Mouse (Mus musculus): Measurements from ENCODE around the gene Hs3st3a1. TPM values are rescaled to one million over a fixed set of nuclear protein-coding genes. Genes with fewer than 3 reads are reported as not detected.

Gene Hs3st3a1
- polyA plus RNA-seq (2017; shearing (Covaris generic)) = not detected

GRCm38 (mm10) chr11:64434611-64435545, at the start of gene Hs3st3a1:
TSS of gene Hs3st3a1 (plus strand) at chr11:64435332.
- ATAC-seq = no peak

GRCm38 (mm10) chr11:64386333-64386732, 48.8 kb upstream of the Hs3st3a1 start:
- no peak for ATAC-seq

- ATAC-seq = no peak
Measured at GRCm38 (mm10) chr11:64396331-64396881, 38.7 kb upstream of the Hs3st3a1 start.

DNA sequence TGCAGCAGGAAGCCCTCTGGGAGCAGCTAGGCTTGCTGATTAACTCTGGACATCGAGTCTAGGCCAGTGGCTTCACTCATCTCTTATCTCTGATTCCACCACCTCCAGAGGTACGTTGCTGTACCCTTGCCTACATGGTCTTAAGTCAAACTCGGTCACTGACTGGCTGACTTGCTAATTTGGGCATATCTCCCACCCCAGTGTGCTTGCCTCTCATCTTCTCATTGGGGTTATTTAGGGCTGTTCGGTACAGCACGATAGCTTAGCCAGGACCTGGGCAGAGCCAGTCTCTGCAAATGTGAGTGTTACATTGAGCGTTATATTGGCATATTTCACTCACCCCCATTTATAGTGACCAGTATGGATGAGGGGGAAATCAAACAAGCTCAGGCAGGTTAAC, 38.2 kb upstream of the Hs3st3a1 start:
- ATAC-seq = no peak

GRCm38 (mm10) chr11:64397612-64398011, 37.5 kb upstream of the Hs3st3a1 start:
- ATAC-seq = no peak

DNA sequence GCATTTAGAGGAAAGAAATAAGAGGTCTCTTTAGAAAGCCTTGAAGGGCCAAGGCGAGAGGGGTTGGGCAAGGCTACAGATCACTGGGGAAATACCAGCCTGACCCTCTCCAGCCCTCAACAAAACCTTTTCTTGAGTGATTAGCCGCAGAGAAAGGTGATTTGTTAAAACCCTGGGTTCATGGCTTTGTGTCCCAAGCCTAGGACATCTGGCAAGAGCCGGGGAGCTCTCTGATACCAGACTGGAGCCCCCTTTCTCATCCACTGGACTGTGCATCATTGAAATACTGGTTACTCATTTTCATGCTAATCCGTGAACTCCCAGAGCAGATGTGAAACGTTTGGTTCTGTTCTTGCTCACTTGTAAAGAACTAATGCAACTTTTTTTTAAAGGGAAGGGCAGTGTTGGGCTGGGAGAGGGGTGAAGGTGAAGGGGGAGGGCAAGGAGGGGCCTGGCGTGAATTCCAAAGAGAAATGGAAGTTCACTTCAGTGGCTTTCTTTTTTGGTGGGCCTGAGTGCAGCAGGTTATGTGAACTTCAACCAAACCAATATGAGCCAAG, 34.5 kb upstream of the Hs3st3a1 start:
- ATAC-seq = no peak

GRCm38 (mm10) chr11:64418969-64419368, 16.2 kb upstream of the Hs3st3a1 start:
- no peak for ATAC-seq

DNA sequence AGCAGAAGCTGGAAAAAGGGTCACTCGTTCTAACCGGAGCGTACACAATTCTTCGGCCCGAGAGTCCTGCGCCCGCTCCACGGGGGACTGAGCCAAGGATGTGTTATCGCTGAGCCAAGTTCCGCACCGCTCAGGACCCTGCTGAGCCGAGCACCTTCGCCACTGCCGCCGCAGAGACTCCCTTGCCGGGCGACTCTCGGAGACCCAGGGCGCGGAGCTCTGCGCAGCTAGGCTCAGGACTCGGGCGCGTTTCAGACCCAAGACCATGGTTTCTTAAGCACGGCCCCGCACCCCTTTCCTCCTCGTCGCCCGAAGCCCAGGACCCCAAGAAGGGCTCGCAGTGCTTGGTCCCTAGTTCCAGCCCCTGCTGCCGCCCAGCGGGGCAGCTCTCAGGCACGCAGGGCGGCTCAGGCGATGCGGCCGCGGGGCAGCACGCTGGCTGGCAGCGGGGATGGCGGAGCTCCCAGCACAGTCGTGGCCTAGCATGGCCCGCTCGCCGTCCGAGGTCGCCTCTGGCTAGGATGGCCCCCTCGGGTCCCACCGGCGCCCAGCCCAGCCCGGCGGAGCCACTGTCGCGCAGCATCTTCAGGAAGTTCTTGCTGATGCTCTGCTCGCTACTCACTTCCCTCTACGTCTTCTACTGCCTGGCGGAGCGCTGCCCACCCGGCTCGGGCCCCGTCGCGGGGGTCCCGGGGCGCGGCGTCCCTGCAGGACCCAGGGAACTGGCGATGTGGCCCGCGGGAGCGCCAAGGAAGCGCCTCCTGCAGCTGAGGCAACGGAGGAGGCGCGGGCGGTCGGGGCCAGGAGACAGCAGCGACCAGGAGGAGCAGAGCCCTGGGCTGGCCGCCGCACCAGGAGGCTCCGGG, 647 bp downstream of the Hs3st3a1 start:
- no peak for ATAC-seq

- ATAC-seq = no peak
Measured at GRCm38 (mm10) chr11:64436412-64436727, 1.2 kb downstream of the Hs3st3a1 start, which contains the start of gene F930015N05Rik. TSS of gene F930015N05Rik (minus strand) at chr11:64436653.

GRCm38 (mm10) chr11:64436791-64437298, 1.7 kb downstream of the Hs3st3a1 start:
- no peak for ATAC-seq

- no peak for ATAC-seq
Measured at GRCm38 (mm10) chr11:64437721-64438120, 2.6 kb downstream of the Hs3st3a1 start.

DNA sequence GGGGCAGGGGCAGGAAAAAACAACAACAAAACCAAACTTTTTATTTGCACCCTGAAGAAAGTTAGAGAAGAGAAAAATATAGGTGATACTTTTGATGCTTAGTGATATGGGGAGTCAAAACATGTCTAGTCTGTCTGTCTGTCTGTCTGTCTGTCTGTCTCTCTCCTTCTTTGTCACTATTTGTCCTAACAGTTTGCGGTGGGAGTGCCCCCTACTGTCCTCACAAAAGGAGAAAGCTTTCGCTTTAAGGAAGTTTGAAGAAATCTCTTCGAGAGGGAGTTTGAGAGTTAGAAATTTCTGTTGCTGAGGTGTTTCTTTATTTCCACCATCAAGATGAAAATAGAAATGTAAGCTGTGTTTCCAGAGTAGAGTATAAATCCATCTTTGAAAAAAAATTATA, 3.8 kb downstream of the Hs3st3a1 start:
- no peak for ATAC-seq

DNA sequence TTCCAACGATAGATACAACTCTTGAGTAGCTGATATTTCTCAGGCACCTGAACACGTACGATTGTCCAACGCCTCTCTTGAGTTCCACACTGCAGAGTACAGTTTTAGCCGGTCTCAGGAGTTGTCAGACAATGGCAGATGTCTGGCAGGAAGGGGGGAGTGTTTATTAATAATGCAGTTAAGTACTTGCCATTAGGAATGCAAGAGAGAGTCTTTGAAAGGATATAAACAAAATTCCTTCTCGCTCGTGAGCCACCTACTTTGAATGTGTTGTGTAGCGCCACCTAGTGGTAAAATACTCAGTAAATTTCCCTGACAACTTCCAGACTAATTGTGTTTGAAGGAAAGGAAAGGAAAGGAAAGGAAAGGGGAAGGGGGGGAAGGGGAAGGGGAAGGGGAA, 7.0 kb downstream of the Hs3st3a1 start:
- no peak for ATAC-seq

GRCm38 (mm10) chr11:64442701-64443100, 7.6 kb downstream of the Hs3st3a1 start:
- no peak for ATAC-seq

DNA sequence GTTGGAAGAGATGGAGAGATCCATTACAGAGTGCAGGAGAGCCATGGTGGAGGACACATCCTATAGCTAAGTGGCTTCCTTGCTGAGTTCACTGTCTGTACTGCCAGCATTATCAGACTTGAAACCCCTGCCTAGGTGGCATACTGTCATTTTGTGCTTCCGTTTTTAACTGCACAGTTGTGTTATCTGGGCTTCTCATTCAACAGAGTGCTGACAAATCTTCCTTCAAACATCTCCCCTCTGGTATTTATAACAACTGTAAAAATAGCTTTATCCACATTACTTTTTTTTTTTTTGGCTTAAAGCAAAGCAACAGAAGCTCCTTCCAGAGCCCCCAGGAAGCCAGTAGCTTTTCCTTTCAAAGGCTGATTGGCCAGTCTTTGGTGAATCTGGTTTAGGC, 10.1 kb downstream of the Hs3st3a1 start:
- no peak for ATAC-seq

DNA sequence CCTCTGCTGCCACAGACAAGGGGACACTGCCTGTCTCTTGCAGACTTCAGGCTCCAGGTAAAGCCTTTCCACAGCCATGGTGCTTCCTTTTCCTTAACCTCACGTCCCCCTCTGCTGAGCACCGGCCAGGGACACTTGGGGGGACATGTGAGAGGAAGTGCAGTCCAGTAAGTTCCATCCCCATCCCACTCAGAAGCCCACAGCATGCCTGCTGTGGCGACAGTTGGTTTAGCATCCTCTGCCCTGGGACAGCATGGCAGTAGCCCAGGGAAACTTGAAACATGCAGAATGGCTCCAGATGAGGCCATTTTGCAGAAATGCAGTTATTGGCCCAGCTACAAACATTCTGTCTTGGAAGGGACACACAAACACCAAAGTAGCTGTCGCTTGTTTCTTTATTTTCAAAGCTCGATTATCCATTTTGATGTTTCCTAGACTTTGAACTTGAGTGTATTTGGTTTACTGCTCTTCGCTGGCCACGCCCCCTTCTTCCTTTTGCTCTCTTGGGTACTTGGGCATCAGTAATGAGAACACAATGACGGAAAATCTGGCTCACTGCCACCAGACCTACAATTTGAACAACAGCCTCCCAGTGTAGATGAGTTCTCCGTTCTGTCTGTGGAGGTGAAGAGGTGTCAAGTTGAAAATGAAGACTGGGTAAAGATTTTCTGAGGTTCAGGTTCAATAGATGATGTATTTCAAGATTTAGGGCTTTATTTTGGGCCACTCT, 13.6 kb downstream of the Hs3st3a1 start:
- no peak for ATAC-seq

DNA sequence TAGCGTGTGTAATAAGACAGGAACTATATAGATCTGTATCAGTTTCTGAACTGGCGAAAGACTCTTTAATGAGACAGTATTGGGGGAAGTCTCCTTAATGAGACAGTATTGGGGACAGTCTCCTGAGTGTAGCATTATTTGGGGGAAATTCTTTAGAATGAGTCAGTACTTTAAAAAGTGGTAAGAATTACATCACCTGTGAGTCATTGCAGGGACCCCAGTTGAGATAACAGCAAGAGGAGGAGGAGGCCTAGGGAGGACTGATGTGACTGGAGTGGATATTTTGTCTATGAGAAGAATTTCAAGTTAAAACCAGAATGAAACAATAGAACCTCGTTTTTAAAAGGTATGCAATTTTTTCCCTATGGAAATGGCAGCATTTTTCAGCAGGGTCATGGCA, 26.6 kb downstream of the Hs3st3a1 start:
- ATAC-seq = no peak

GRCm38 (mm10) chr11:64468737-64469136, 33.6 kb downstream of the Hs3st3a1 start:
- no peak for ATAC-seq

DNA sequence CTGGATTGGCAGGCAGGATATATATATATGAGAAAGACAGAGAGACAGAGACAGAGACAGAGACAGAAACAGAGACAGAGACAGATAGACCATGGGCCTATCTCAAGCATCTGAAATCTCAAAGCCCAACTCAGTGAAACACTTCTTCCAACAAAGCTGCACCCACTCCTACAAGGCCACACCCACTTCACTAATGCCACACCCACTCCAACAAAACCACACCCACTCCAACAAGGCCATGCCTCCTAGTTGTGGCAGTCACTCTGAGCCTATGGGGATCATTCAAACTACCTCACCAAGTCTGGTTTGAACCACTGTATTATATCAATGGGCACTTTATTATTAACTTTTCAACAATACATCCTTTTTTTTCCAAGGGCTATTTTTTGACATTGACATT, 35.6 kb downstream of the Hs3st3a1 start:
- ATAC-seq = no peak

DNA sequence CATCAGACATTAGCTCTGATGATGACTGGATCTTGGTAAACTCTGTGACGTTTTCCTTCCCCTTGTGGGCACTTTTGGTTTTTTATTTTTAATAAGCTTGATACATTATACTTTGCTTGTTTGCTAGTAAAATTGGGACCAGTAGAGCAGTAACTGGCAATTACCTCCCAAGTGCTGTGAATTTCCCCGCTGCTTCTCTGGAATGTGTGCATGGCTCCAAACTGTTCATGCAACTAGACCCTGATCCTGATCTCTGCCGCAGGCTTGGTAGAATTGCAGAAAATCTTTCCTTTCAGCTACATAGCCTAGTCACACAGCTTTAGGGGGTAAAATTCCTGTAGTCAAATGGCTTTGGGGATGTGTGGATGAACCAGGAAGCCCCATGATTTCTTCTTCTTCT, 38.5 kb downstream of the Hs3st3a1 start:
- ATAC-seq = no peak

DNA sequence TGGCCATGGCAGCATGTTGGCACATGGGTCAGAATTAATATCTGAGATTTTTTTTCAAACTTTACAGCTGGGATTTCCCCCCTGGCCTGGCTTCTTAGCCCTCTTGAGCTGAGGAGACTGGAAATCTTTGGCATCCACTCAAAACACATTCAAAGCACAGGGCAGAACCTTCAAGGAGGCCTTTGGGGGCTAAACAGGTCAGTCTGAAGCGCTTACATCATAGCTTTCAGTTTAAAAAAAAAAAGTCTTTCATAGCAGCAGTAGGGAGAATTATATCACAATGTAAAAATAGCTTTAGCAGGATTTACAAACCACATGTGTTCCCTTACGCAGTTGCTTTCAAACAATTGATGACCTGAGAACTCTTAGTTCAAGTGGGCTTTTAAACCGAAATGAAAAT, 46.3 kb downstream of the Hs3st3a1 start:
- no peak for ATAC-seq

All from activated CD4-positive, CD25-positive, alpha-beta regulatory T cell, adult 4 months (primary cell).